Mouse (Mus musculus) left cerebral cortex, adult 2 months (tissue): ENCODE results near the gene St8sia2. TPM values are rescaled to one million over a fixed set of nuclear protein-coding genes. Genes with fewer than 3 reads are reported as not detected.

ENCODE experiments used
- DNase-seq, 2 experiments: peaks; one replicate each; pipeline ENCODE4 v3.0.0; 2021 to 2022; ENCODE audit warnings: low spot score in 2 of 2, mixed read lengths in 1 of 2; ENCODE audit errors: extremely low spot score in 1 of 2
- H3K27ac ChIP-seq: fragments of 200-600 bp; 2 replicates; pipeline ENCODE4 v1.8.1; 2022
- H3K4me3 ChIP-seq: fragments of 200-600 bp; 2 replicates; pipeline ENCODE4 v1.8.1; 2022
- CTCF ChIP-seq: fragments of 200-600 bp; IDR thresholded peaks from 2 replicates; pipeline ENCODE4 v1.8.1; 2022; ENCODE audit warnings: antibody characterized with exemption, mild to moderate bottlenecking, moderate library complexity
- intact Hi-C: fragments of 180-260 bp; cut with DNase I; formaldehyde crosslinking; loops from one replicate; pipeline ENCODE4 v1.15.1; 2025
- long read RNA-seq, 2 experiments: library from polyadenylated mRNA; stranded (forward); transcript quantifications; one replicate each; pipeline ENCODE4 v2.0.0; 2021; ENCODE audit warnings: borderline mapping rate in 2 of 2
- total RNA-seq, 2 experiments: library from RNA; stranded (reverse); gene quantifications; 2 replicates each; pipeline ENCODE4 v1.2.3; 2021

The St8sia2 gene
- total RNA-seq = 1 to 10 TPM; 1.5 to 2.2 TPM
- long read RNA-seq, experiment 1, full-length matches to known transcripts = 1 of 3 reads
- long read RNA-seq, experiment 1, partial matches to known transcripts = 0 of 3 reads
- long read RNA-seq, experiment 1, other reads (novel, unspliced or antisense) = 2 of 3 reads
- long read RNA-seq, experiment 2, full-length matches to known transcripts = 1 of 2 reads
- long read RNA-seq, experiment 2, partial matches to known transcripts = 0 of 2 reads
- long read RNA-seq, experiment 2, other reads (novel, unspliced or antisense) = 1 of 2 reads

DNA sequence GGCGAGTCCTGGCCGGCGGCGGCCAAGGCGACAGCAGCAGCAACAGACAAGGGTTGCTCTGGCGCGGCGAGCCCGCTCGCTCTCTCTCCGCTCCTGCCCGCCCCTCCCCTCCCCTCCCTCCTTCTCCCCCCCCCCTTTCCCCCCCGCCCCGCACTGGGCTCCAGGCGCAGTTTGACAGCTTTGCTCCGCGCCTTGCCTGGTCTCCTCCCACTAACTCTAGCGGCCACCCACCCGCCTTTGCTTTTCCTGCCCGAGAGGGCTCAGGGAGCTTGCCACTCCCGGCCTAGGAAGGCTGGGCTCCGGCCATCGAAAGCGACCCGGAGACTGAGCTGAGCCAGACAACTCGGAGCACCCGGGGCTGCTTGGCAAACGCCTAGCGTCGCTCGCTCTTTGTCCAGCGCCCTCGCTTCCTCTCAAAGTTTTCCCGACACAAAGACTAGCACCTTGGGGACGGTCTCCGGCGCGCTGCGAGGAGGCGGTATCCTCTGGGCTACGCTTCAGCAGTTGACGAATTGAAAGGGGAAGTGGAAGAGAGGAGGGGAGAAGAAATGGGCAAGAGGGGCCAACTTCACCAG lies at the start of gene St8sia2:
TSS of gene St8sia2 (minus strand) at position 90 of the 575 bp plus-strand sequence.
- TF ChIP-seq CTCF = no peak
- Histone ChIP-seq H3K4me3 (peak within 1 kb of the TSS; percentile 51), H3K27ac (no peak within 1 kb of the TSS)
- intact Hi-C loops = loop anchor here (5.0 kb wide), 1 partner anchor 91 kb away; no protein-coding TSS in a partner anchor
- peak; percentile 20 to 23 for DNase-seq

GRCm38 (mm10) chr7:74061076-74061475 lies 47.6 kb upstream of the St8sia2 start:
- intact Hi-C loops = no loop called here
- H3K27ac ChIP-seq = no peak overlapping the region
- TF ChIP-seq CTCF = no peak
- no peak overlapping the region for H3K4me3 ChIP-seq
- no peak for DNase-seq

- intact Hi-C loops = no loop called here
- H3K27ac ChIP-seq = no peak overlapping the region
- TF ChIP-seq CTCF = no peak
These were observed 46.9 kb upstream of the St8sia2 start for GRCm38 (mm10) chr7:74060306-74060946.

GRCm38 (mm10) chr7:74059684-74060083 lies 46.2 kb upstream of the St8sia2 start:
- no peak for TF ChIP-seq CTCF
- H3K4me3 ChIP-seq = no peak overlapping the region
- H3K27ac ChIP-seq = no peak overlapping the region
- intact Hi-C loops = no loop called here
- no peak for DNase-seq

More at GRCm38 (mm10) chr7:74060306-74060946, 46.9 kb upstream of the St8sia2 start:
- H3K4me3 ChIP-seq = no peak overlapping the region
- DNase-seq = no peak

DNA sequence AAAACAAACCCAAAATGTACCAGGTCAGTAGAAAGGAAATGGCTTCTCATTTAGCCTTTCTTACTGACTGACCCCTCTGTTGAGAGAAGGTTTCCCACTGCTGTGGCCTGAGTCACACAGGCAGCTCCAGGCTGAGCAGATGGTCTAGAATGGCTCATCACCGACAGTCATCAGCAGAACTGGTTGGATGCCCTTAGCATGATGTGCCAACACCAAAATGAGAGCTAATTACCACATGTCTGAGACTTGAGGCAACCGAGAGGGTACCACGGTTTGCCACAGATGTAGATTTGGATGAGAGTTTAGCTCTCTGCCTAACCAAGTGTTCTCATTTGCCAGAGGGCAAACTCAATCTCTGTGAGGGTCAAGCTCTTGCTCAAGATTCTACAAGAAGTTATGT lies 42.3 kb upstream of the St8sia2 start:
- intact Hi-C loops = no loop called here
- DNase-seq = no peak
- Histone ChIP-seq H3K27ac (no peak overlapping the region), H3K4me3 (no peak overlapping the region)
- no peak for TF ChIP-seq CTCF

GRCm38 (mm10) chr7:74047591-74047990 lies 34.1 kb upstream of the St8sia2 start:
- no peak for DNase-seq
- no peak for TF ChIP-seq CTCF
- no peak overlapping the region for H3K27ac ChIP-seq
- intact Hi-C loops = no loop called here
- H3K4me3 ChIP-seq = no peak overlapping the region

GRCm38 (mm10) chr7:74045166-74045957 lies 31.9 kb upstream of the St8sia2 start:
- H3K27ac ChIP-seq = no peak overlapping the region
- TF ChIP-seq CTCF = no peak
- intact Hi-C loops = no loop called here
- no peak overlapping the region for H3K4me3 ChIP-seq
- no peak for DNase-seq

- no peak overlapping the region for H3K27ac ChIP-seq
- H3K4me3 ChIP-seq = no peak overlapping the region
- no peak for TF ChIP-seq CTCF
- intact Hi-C loops = no loop called here
- no peak for DNase-seq
These were observed 30.2 kb upstream of the St8sia2 start for GRCm38 (mm10) chr7:74043562-74044138.

- intact Hi-C loops = loop anchor here (2.0 to 5.0 kb wide), 3 partner anchors 82 to 330 kb away; no protein-coding TSS in a partner anchor
- H3K4me3 ChIP-seq = no peak overlapping the region
- H3K27ac ChIP-seq = no peak overlapping the region
- peak; percentile 66 for TF ChIP-seq CTCF
- peak; percentile 43 to 53 for DNase-seq
These were observed 11.5 kb upstream of the St8sia2 start for GRCm38 (mm10) chr7:74025007-74025406.

DNA sequence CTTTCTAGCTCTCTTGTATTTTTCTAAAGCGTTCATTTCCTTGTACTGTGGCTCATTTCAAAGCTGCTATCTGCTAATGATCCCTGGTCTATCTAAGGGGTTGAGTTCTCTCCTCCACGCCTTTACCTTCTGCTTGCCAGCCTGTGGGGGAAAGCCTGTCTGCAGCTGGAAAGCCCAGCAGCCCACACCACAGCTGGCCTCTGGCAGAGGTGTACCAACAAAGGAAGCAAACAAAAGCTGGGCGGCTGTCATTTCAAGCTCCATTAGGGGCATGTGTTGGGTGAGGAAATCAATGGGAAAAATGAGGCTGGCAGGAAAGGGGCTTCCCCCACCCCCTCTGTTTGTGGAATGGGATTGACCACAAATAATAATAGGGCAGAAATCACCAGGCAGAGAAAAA lies 10.7 kb upstream of the St8sia2 start:
- intact Hi-C loops = loop anchor here (2.0 kb wide), 1 partner anchor 331 kb away; no protein-coding TSS in a partner anchor

GRCm38 (mm10) chr7:74022571-74022970 lies 9.1 kb upstream of the St8sia2 start:
- no peak overlapping the region for H3K27ac ChIP-seq
- DNase-seq = no peak
- intact Hi-C loops = no loop called here
- no peak for TF ChIP-seq CTCF
- no peak overlapping the region for H3K4me3 ChIP-seq

More for the DNA sequence above, 10.7 kb upstream of the St8sia2 start:
- Histone ChIP-seq H3K27ac (no peak overlapping the region), H3K4me3 (no peak overlapping the region)
- TF ChIP-seq CTCF = no peak
- no peak for DNase-seq
